Mouse (Mus musculus): Measurements from ENCODE around the gene 1700034I23Rik. TPM values are rescaled to one million over a fixed set of nuclear protein-coding genes. Genes with fewer than 3 reads are reported as not detected.
"Not testable (repeated sequence)": the region's sequence is repeated elsewhere in the genome, so short reads cannot be mapped to it uniquely, and the experiment has no call there.

1700034I23Rik gene
- 0.14 and 0.20 TPM in 2 replicates for polyA plus RNA-seq (2015; fragmentation: Nextera tagmentation; extraction: Ambion mirVana)

- not testable (repeated sequence) for H3K4me3 ChIP-seq (ENCODE audit: low read length); H3K27me3 ChIP-seq (ENCODE audit: control insufficient read depth, insufficient read depth, low read depth, low read length); H3K4me1 ChIP-seq (replicated peaks; ENCODE audit: control insufficient read depth, insufficient read depth, low read length); H3K36me3 ChIP-seq (ENCODE audit: control insufficient read depth, insufficient read depth, low read length); H3K4me2 ChIP-seq (ENCODE audit: low read depth, low read length); ATAC-seq (ENCODE audit: low read depth); H3K27ac ChIP-seq (ENCODE audit: low read length); H3K9me3 ChIP-seq (ENCODE audit: control insufficient read depth, low read length); H3K9ac ChIP-seq (ENCODE audit: low read length)
- WGBS, result 85% methylated on average over 5 of the region's 10 CpGs
Observed at GRCm38 (mm10) chr3:40902443-40902842, at the start of gene 1700034I23Rik. Gene 1700034I23Rik (minus strand): TSS chr3:40902543.

GRCm38 (mm10) chr3:40951365-40951764 is 49.0 kb upstream of the 1700034I23Rik start:
- Histone ChIP-seq H3K9ac (ENCODE audit: low read length) (peak overlapping the region; percentile 75; the same call in 1 of the 2 replicates), H3K4me1 (replicated peaks; ENCODE audit: control insufficient read depth, insufficient read depth, low read length) (peaks cover 5% of the 10 kb centered on the region; the same call in 1 of the 2 replicates), H3K27ac (ENCODE audit: low read length) (no peak overlapping the region), H3K9me3 (ENCODE audit: control insufficient read depth, low read length) (no peaks in the 10 kb centered on the region), H3K36me3 (ENCODE audit: control insufficient read depth, insufficient read depth, low read length) (no peaks in the 10 kb centered on the region), H3K4me3 (ENCODE audit: low read length) (peak overlapping the region; percentile 79), H3K27me3 (ENCODE audit: control insufficient read depth, insufficient read depth, low read depth, low read length) (peaks cover 2% of the 10 kb centered on the region; the same call in 1 of the 2 replicates), H3K4me2 (ENCODE audit: low read depth, low read length) (peak overlapping the region; percentile 100)
- WGBS, result 10% methylated on average over 7 of the region's 7 CpGs
- ATAC-seq (ENCODE audit: low read depth), result no peak

GRCm38 (mm10) chr3:40950601-40951201 is 48.4 kb upstream of the 1700034I23Rik start:
- H3K27me3 ChIP-seq (ENCODE audit: control insufficient read depth, insufficient read depth, low read depth, low read length), result peaks cover 2% of the 10 kb centered on the region; the same call in 1 of the 2 replicates
- under 1% methylated on average over 43 of the region's 43 CpGs for WGBS
- H3K9ac ChIP-seq (ENCODE audit: low read length), result peak overlapping the region; percentile 75
- H3K4me3 ChIP-seq (ENCODE audit: low read length), result peak overlapping the region; percentile 79
- H3K9me3 ChIP-seq (ENCODE audit: control insufficient read depth, low read length), result no peaks in the 10 kb centered on the region
- H3K36me3 ChIP-seq (ENCODE audit: control insufficient read depth, insufficient read depth, low read length), result no peaks in the 10 kb centered on the region
- peak overlapping the region; percentile 100 for H3K4me2 ChIP-seq (ENCODE audit: low read depth, low read length)
- ATAC-seq (ENCODE audit: low read depth), result no peak
- peaks cover 5% of the 10 kb centered on the region; the same call in 1 of the 2 replicates for H3K4me1 ChIP-seq (replicated peaks; ENCODE audit: control insufficient read depth, insufficient read depth, low read length)
- H3K27ac ChIP-seq (ENCODE audit: low read length), result peak overlapping the region; percentile 87

GRCm38 (mm10) chr3:40949903-40950600 is 47.7 kb upstream of the 1700034I23Rik start:
- ATAC-seq (ENCODE audit: low read depth), result peak; percentile 30
- Histone ChIP-seq H3K4me2 (ENCODE audit: low read depth, low read length) (peak overlapping the region; percentile 100), H3K9me3 (ENCODE audit: control insufficient read depth, low read length) (no peaks in the 10 kb centered on the region), H3K27ac (ENCODE audit: low read length) (peak overlapping the region; percentile 87), H3K27me3 (ENCODE audit: control insufficient read depth, insufficient read depth, low read depth, low read length) (peaks cover 2% of the 10 kb centered on the region; the same call in 1 of the 2 replicates), H3K4me1 (replicated peaks; ENCODE audit: control insufficient read depth, insufficient read depth, low read length) (peaks cover 5% of the 10 kb centered on the region; the same call in 1 of the 2 replicates), H3K4me3 (ENCODE audit: low read length) (peak overlapping the region; percentile 79), H3K36me3 (ENCODE audit: control insufficient read depth, insufficient read depth, low read length) (no peaks in the 10 kb centered on the region), H3K9ac (ENCODE audit: low read length) (peak overlapping the region; percentile 75)
- WGBS, result under 1% methylated on average over 86 of the region's 118 CpGs

DNA sequence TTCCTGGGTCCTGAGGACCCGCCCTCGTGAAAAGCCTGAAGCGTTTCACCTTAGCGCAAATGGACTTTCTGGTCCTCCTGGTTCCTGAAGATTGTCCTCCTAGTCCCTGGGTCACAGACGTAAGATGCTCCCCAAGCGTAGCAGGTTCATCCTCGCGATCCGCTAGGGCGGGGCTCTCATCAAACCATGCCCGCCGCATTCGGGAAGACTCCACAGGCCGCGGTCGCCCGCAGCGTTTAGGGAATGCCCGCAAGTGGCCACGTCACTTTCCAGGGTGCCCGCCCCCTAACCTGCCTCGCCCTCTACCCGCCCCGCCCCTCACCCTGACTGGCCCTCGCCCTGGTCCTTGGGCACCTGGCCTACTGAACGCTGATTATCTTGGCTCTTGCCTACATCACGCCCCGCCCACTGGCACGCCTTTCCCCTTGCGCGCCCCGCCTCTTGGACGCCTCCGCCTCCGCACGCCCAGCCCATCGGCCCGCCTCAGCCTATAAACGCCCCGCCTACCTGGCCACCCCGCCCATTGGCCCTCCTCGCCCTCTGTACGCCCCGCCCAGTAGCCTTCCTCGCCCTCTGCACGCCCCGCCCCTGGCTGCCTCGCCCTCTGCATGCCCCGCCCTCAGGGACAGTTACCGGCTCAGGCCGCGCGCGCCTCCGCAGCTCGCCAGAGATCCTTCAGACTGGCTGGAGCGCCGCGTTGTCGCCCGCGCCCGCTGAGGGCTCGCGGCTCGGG is 47.0 kb upstream of the 1700034I23Rik start, which contains the start of gene Larp1b:
Larp1b (plus strand) TSS at position 659 of the 733 bp plus-strand sequence.
- H3K27ac ChIP-seq (ENCODE audit: low read length), result peak within 1 kb of the TSS; percentile 87
- H3K4me2 ChIP-seq (ENCODE audit: low read depth, low read length), result peak within 1 kb of the TSS; percentile 100
- peaks cover 2% of the 10 kb centered on the region; the same call in 1 of the 2 replicates for H3K27me3 ChIP-seq (ENCODE audit: control insufficient read depth, insufficient read depth, low read depth, low read length)
- H3K36me3 ChIP-seq (ENCODE audit: control insufficient read depth, insufficient read depth, low read length), result no peaks in the 10 kb centered on the region
- H3K4me1 ChIP-seq (replicated peaks; ENCODE audit: control insufficient read depth, insufficient read depth, low read length), result peaks cover 5% of the 10 kb centered on the region; the same call in 1 of the 2 replicates
- H3K9ac ChIP-seq (ENCODE audit: low read length), result peak within 1 kb of the TSS; percentile 75
- peak; percentile 96 for ATAC-seq (ENCODE audit: low read depth)
- H3K9me3 ChIP-seq (ENCODE audit: control insufficient read depth, low read length), result no peaks in the 10 kb centered on the region
- peak within 1 kb of the TSS; percentile 79 for H3K4me3 ChIP-seq (ENCODE audit: low read length)
- WGBS, result under 1% methylated on average over 65 of the region's 66 CpGs

GRCm38 (mm10) chr3:40939019-40939418 is 36.7 kb upstream of the 1700034I23Rik start:
- no peaks in the 10 kb centered on the region for H3K27me3 ChIP-seq (ENCODE audit: control insufficient read depth, insufficient read depth, low read depth, low read length)
- H3K36me3 ChIP-seq (ENCODE audit: control insufficient read depth, insufficient read depth, low read length), result peaks cover under 1% of the 10 kb centered on the region; the same call in 1 of the 2 replicates
- no peak for ATAC-seq (ENCODE audit: low read depth)
- H3K27ac ChIP-seq (ENCODE audit: low read length), result no peak overlapping the region
- no peaks in the 10 kb centered on the region for H3K4me1 ChIP-seq (replicated peaks; ENCODE audit: control insufficient read depth, insufficient read depth, low read length)
- no peak overlapping the region for H3K4me2 ChIP-seq (ENCODE audit: low read depth, low read length)
- H3K9ac ChIP-seq (ENCODE audit: low read length), result no peak overlapping the region
- H3K4me3 ChIP-seq (ENCODE audit: low read length), result no peak overlapping the region
- no peaks in the 10 kb centered on the region for H3K9me3 ChIP-seq (ENCODE audit: control insufficient read depth, low read length)

GRCm38 (mm10) chr3:40938592-40938991 is 36.2 kb upstream of the 1700034I23Rik start:
- Histone ChIP-seq H3K4me3 (ENCODE audit: low read length) (no peak overlapping the region), H3K9me3 (ENCODE audit: control insufficient read depth, low read length) (no peaks in the 10 kb centered on the region), H3K27me3 (ENCODE audit: control insufficient read depth, insufficient read depth, low read depth, low read length) (no peaks in the 10 kb centered on the region), H3K36me3 (ENCODE audit: control insufficient read depth, insufficient read depth, low read length) (peaks cover 5% of the 10 kb centered on the region), H3K4me2 (ENCODE audit: low read depth, low read length) (no peak overlapping the region), H3K4me1 (replicated peaks; ENCODE audit: control insufficient read depth, insufficient read depth, low read length) (no peaks in the 10 kb centered on the region), H3K9ac (ENCODE audit: low read length) (no peak overlapping the region), H3K27ac (ENCODE audit: low read length) (no peak overlapping the region)
- 89% methylated on average over 4 of the region's 4 CpGs for WGBS
- no peak for ATAC-seq (ENCODE audit: low read depth)

DNA sequence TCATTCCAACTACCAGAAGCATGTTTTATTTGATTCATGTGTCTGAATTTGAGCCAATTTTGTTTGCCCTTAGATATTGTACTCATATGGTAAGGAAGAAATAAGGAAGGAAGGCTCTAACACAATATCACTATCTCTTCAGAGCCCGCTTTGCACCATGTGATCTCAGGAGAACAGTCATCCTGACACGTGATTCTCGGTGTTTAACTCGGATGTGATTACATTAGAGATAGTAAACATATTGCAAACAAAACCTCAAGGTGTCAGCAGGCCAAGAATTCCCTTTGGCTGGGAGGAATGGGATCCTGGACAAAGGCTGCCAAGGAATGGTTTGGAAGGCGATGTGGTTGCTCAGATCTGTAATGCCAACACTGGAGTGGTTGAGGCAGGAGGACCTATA is 35.8 kb upstream of the 1700034I23Rik start:
- H3K36me3 ChIP-seq (ENCODE audit: control insufficient read depth, insufficient read depth, low read length), result peaks cover 6% of the 10 kb centered on the region
- H3K9me3 ChIP-seq (ENCODE audit: control insufficient read depth, low read length), result no peaks in the 10 kb centered on the region
- no peak overlapping the region for H3K4me3 ChIP-seq (ENCODE audit: low read length)
- ATAC-seq (ENCODE audit: low read depth), result no peak
- 65% methylated on average over 5 of the region's 5 CpGs for WGBS
- H3K9ac ChIP-seq (ENCODE audit: low read length), result no peak overlapping the region
- no peaks in the 10 kb centered on the region for H3K27me3 ChIP-seq (ENCODE audit: control insufficient read depth, insufficient read depth, low read depth, low read length)
- no peaks in the 10 kb centered on the region for H3K4me1 ChIP-seq (replicated peaks; ENCODE audit: control insufficient read depth, insufficient read depth, low read length)
- no peak overlapping the region for H3K27ac ChIP-seq (ENCODE audit: low read length)
- no peak overlapping the region for H3K4me2 ChIP-seq (ENCODE audit: low read depth, low read length)

DNA sequence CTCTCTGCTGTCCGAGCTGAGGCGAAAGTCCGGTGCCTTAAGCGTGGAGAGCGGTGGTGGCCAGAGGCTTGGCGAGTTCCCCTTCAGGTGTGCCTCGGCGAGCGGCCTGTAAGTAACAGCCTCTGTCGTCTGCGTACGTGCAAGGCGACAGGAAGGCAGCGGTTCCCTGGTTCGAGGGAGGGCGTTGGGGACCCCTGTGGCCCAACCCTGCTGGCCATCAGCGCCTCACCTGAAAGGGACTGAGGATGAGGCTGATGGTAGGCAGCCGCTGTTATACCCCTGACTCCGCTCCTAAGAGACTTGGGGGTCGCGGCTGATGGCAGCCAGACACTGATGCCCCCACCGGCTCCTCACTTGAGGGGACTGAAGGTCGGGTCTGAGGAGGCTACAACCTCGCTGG is 8.0 kb downstream of the 1700034I23Rik start:
- H3K36me3 ChIP-seq (ENCODE audit: control insufficient read depth, insufficient read depth, low read length); ATAC-seq (ENCODE audit: low read depth); H3K9me3 ChIP-seq (ENCODE audit: control insufficient read depth, low read length); H3K27ac ChIP-seq (ENCODE audit: low read length); H3K27me3 ChIP-seq (ENCODE audit: control insufficient read depth, insufficient read depth, low read depth, low read length); H3K4me1 ChIP-seq (replicated peaks; ENCODE audit: control insufficient read depth, insufficient read depth, low read length): not testable (repeated sequence)
- Histone ChIP-seq H3K4me3 (ENCODE audit: low read length) (peak overlapping the region; percentile 56), H3K9ac (ENCODE audit: low read length) (peak overlapping the region; percentile 63), H3K4me2 (ENCODE audit: low read depth, low read length) (peak overlapping the region; percentile 63)
- whole genome bisulfite sequencing, result 1% methylated on average over 18 of the region's 24 CpGs
